Mouse (Mus musculus) C2C12 (cell line): ENCODE measurements around the gene Cacna2d1.

Experiments
- CEBPB ChIP-seq: IDR thresholded peaks from one replicate; pipeline ENCODE4 v1.6.1; 2011; ENCODE audit warnings: low read depth, mild to moderate bottlenecking, control low read depth, moderate library complexity
- CTCF ChIP-seq: IDR thresholded peaks from one replicate; pipeline ENCODE4 v1.5.1; 2011; ENCODE audit not compliant: control insufficient read depth, insufficient read depth, insufficient read length
- MAX ChIP-seq: IDR thresholded peaks from one replicate; pipeline ENCODE4 v1.6.1; 2011; ENCODE audit warnings: mild to moderate bottlenecking, control low read depth
- MYOD1 ChIP-seq: IDR thresholded peaks from one replicate; pipeline ENCODE4 v1.6.1; 2011; ENCODE audit warnings: low read depth; ENCODE audit not compliant: control insufficient read depth, insufficient read length
- USF1 ChIP-seq: IDR thresholded peaks from one replicate; pipeline ENCODE4 v1.6.1; 2011; ENCODE audit warnings: low read depth, mild to moderate bottlenecking, control low read depth, moderate library complexity

DNA sequence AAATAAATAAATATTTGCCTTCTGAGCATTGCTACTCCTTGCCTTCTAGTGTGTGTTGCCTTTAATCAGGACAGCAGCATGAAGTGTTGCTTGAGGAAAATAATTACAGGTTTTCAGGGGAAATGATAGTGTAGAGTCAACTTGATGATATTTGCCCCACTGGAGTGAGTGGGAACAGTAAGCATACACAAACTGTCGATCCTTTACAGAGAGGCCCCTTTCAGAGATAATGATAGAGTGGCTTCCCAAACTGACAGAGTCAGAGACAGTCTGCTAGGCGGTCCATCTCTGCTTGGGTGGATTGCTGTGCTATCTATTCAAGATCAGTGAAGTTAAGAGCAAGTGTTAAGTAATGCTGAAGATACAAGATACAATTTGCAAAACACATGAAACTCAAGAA lies 147.8 kb downstream of the Cacna2d1 start:
- TF ChIP-seq CTCF = no peak
- TF ChIP-seq CEBPB = no peak
- no peak for TF ChIP-seq MAX
- TF ChIP-seq USF1 = no peak
- TF ChIP-seq MYOD1 = no peak
